Mouse (Mus musculus) midbrain, embryonic 12.5 days (tissue): ENCODE data around the gene Aff3. TPM values are rescaled to one million over a fixed set of nuclear protein-coding genes. Genes with fewer than 3 reads are reported as not detected.

ENCODE experiments used
- ATAC-seq: fragments of 200-750 bp; cut with Nextera tagmentation; 2 replicates; pipeline ENCODE4 v1.8.0; 2017; ENCODE audit warnings: low read depth, moderate TSS enrichment, moderate library complexity; ENCODE audit not compliant: low FRiP score
- H3K27ac ChIP-seq: fragments of 300-500 bp; sonication (generic); replicated peaks from 2 replicates; pipeline ENCODE4 v1.5.1; 2016; ENCODE audit warnings: mild to moderate bottlenecking
- H3K27me3 ChIP-seq: fragments of 300-500 bp; sonication (generic); 2 replicates; pipeline ENCODE4 v1.6.1; 2016; ENCODE audit warnings: mild to moderate bottlenecking
- H3K36me3 ChIP-seq: fragments of 300-500 bp; sonication (generic); 2 replicates; pipeline ENCODE4 v1.6.1; 2016
- H3K4me1 ChIP-seq: fragments of 300-500 bp; sonication (generic); 2 replicates; pipeline ENCODE4 v1.6.1; 2016
- H3K4me2 ChIP-seq: fragments of 300-500 bp; sonication (generic); replicated peaks from 2 replicates; pipeline ENCODE4 v1.6.1; 2016; ENCODE audit warnings: mild to moderate bottlenecking, moderate library complexity
- H3K4me3 ChIP-seq: fragments of 300-500 bp; sonication (generic); 2 replicates; pipeline ENCODE4 v1.5.1; 2016; ENCODE audit warnings: mild to moderate bottlenecking
- H3K9ac ChIP-seq: fragments of 300-500 bp; sonication (generic); replicated peaks from 2 replicates; pipeline ENCODE4 v1.6.1; 2016; ENCODE audit warnings: mild to moderate bottlenecking, moderate library complexity
- H3K9me3 ChIP-seq: fragments of 300-500 bp; sonication (generic); 2 replicates; pipeline ENCODE4 v1.6.1; 2016; ENCODE audit warnings: mild to moderate bottlenecking
- WGBS: fragments of 180-500 bp; shearing (Covaris S2); methylation state at CpG from one replicate; pipeline ENCODE4 v1.1.7; 2016; 5-methylcytosine and 5-hydroxymethylcytosine counted together
- polyA plus RNA-seq: library from polyadenylated mRNA; unstranded; fragments of >200 nt; fragmentation: Nextera tagmentation; extraction: Ambion mirVana; gene quantifications from 2 replicates; pipeline ENCODE4 v1.2.1, GENCODE M21; 2016

Gene Aff3
- polyA plus RNA-seq, 1 experiment from 2014 or later = 25.4 TPM

- Histone ChIP-seq H3K4me2 (no peak overlapping the region), H3K27ac (no peak overlapping the region), H3K36me3 (no peaks in the 10 kb centered on the region), H3K9ac (no peak overlapping the region), H3K9me3 (no peaks in the 10 kb centered on the region), H3K27me3 (no peaks in the 10 kb centered on the region), H3K4me3 (no peak overlapping the region), H3K4me1 (no peaks in the 10 kb centered on the region)
- 68% methylated on average over 5 of the region's 5 CpGs for WGBS
- no peak for ATAC-seq
Observed at GRCm38 (mm10) chr1:38671019-38671418, 6.3 kb upstream of the Aff3 start.

DNA sequence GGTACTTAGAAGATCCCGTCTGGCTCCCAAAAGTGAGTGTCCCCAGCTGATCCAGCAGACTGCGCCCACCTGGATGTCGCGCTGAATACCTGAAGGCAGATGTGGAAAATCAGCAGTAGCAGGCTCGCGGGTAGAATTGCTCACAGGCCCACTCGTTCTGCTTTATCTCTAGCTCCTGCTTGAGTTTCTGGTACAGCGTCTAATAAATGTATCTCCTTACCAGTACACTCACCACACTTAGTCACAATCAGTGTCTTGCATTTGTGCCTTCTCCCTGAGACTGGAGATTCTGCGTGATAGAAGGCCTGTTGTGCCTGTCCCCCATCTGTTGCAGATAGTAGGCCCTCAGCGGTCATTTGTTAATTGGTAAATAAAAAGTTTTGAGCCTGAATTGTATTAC lies 3.6 kb upstream of the Aff3 start:
- Histone ChIP-seq H3K36me3 (no peaks in the 10 kb centered on the region), H3K9me3 (no peaks in the 10 kb centered on the region), H3K4me3 (no peak overlapping the region), H3K9ac (no peak overlapping the region), H3K4me1 (no peaks in the 10 kb centered on the region), H3K27ac (no peak overlapping the region), H3K27me3 (no peaks in the 10 kb centered on the region), H3K4me2 (no peak overlapping the region)
- WGBS = 88% methylated on average over 10 of the region's 10 CpGs
- no peak for ATAC-seq

DNA sequence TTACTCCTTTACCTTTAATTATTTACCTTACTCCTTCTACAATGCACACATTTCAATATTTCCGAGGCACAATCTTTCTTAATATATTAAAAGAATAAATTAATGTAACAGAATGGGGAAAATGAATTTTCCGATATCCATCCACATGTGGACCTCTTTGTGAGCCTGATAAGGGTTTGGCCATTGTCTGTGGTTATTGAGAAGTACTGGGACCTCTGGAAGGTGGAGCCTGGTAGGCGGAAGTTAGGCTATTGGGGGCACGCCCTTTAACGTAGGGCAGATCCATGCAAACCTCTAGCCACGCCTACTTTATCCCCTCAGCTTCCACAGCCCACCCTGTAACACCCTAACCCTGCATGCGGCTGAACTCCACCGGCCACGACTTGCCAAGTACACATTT lies 3.1 kb upstream of the Aff3 start:
- Histone ChIP-seq H3K4me1 (no peaks in the 10 kb centered on the region), H3K9ac (no peak overlapping the region), H3K9me3 (no peaks in the 10 kb centered on the region), H3K4me2 (no peak overlapping the region), H3K36me3 (no peaks in the 10 kb centered on the region), H3K27me3 (no peaks in the 10 kb centered on the region), H3K27ac (no peak overlapping the region), H3K4me3 (no peak overlapping the region)
- 78% methylated on average over 9 of the region's 9 CpGs for WGBS
- ATAC-seq = no peak

DNA sequence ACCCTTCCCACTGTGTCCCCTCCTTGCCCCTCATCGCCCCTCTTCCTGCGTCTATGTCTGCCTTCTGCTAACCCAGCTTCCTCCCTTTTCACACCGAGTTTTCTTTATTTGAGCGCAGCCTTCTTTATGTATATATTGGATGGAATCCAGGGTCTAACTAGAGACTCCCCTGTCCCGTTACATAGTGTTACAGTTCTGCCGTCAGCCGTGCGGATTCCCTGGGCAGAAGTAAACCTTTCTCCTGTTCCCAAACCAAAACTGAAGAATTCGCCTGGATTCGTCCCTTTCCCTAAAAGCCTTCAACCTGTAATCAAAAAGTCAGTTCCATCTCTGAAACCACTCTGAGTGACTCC lies 2.0 kb upstream of the Aff3 start:
- no peak for ATAC-seq
- Histone ChIP-seq H3K4me1 (no peaks in the 10 kb centered on the region), H3K9me3 (no peaks in the 10 kb centered on the region), H3K27ac (no peak overlapping the region), H3K9ac (no peak overlapping the region), H3K4me3 (no peak overlapping the region), H3K36me3 (no peaks in the 10 kb centered on the region), H3K4me2 (no peak overlapping the region), H3K27me3 (no peaks in the 10 kb centered on the region)
- WGBS = 86% methylated on average over 10 of the region's 10 CpGs

DNA sequence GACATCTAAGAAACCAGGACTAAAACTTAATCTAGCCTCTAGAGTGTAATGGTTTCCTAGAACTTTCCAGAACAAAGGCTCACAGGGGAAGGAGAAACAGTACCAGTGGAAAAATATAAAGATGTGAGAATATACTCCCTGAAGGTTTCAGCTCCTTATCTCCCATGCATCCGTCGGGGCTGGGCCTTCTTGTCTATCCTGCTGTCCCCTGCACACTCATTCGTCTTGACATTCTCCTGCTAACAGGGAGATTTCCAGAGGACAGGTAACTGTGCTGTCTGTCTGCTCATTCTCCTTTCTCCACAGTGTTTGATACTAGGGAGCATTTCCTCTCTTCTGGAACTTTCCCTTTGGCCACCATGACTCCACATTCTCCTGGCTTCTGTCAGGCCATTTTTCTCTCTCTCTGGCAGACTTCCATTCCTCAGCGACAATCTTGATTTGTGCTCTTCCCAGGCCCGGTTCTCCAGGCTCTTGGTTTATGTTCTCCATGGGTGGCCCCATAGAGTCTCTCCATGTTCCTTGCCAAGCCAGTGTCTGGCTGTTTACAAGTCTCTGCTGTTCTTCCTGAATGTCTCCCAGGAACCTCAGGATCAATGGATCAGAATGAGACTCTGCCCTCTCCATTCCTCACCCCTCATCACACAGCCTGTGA lies 1.5 kb upstream of the Aff3 start:
- Histone ChIP-seq H3K4me3 (no peak overlapping the region), H3K27me3 (no peaks in the 10 kb centered on the region), H3K9me3 (no peaks in the 10 kb centered on the region), H3K27ac (no peak overlapping the region), H3K36me3 (no peaks in the 10 kb centered on the region), H3K4me1 (no peaks in the 10 kb centered on the region), H3K9ac (no peak overlapping the region), H3K4me2 (no peak overlapping the region)
- ATAC-seq = no peak
- 85% methylated on average over 5 of the region's 5 CpGs for WGBS

DNA sequence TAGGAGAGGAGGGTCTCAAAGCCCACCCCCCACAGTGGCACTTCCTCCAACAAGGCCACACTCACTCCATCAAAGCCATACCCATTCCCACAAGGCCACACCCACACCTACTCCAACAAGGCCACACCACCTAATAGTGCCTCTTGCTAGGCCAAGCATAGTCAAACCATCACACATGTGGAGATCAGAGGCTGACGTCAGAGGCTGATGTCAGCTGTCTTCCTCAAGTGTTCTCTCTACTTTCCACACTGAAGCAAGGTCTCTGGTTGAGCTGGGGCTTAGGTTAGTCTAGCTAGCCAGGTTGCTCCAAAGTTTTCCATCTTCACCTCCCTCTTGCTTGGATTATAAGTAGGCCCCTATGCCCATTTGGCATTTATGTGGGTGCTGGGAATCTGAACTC lies 856 bp upstream of the Aff3 start:
- no peak for ATAC-seq
- Histone ChIP-seq H3K27ac (no peak overlapping the region), H3K36me3 (no peaks in the 10 kb centered on the region), H3K9ac (no peak overlapping the region), H3K9me3 (no peaks in the 10 kb centered on the region), H3K4me1 (no peaks in the 10 kb centered on the region), H3K27me3 (no peaks in the 10 kb centered on the region), H3K4me3 (no peak overlapping the region), H3K4me2 (no peak overlapping the region)
- WGBS = 88% methylated on average over 1 of the region's 1 CpGs

GRCm38 (mm10) chr1:38664261-38664660 lies 494 bp downstream of the Aff3 start:
- no peak overlapping the region for H3K9ac ChIP-seq
- no peaks in the 10 kb centered on the region for H3K36me3 ChIP-seq
- H3K4me2 ChIP-seq = no peak overlapping the region
- no peak for ATAC-seq
- no peak overlapping the region for H3K27ac ChIP-seq
- H3K4me3 ChIP-seq = no peak overlapping the region
- WGBS = 92% methylated on average over 4 of the region's 4 CpGs
- H3K9me3 ChIP-seq = no peaks in the 10 kb centered on the region
- H3K4me1 ChIP-seq = no peaks in the 10 kb centered on the region
- H3K27me3 ChIP-seq = no peaks in the 10 kb centered on the region

DNA sequence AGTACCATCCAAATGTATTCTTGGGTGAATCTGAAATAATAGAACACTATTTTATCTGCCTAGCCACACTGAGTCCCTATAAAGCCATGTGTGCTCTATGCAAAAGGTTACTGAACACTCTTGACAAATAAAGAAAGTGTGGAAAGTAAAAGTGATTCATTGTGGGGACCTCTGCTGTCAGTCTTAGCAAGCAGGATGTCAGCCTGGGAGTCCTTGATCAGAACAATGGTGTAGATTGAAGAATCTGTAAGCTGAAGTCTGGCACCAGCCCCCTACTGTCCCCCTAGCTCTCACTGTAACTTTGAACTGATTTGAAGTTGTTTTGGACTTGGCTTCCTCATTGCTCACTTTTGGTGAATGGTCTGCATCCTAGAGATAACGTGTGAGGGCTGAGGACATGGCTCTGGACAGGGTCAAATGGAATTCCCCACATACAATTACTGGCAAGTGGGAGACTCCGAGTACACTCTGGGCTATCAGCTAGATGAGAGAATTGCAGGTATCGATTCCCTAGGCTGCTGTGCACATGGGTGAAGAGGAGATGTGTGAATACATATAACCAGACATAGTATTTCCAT lies 2.0 kb downstream of the Aff3 start:
- Histone ChIP-seq H3K27ac (no peak overlapping the region), H3K36me3 (no peaks in the 10 kb centered on the region), H3K4me2 (no peak overlapping the region), H3K9me3 (no peaks in the 10 kb centered on the region), H3K27me3 (no peaks in the 10 kb centered on the region), H3K4me1 (no peaks in the 10 kb centered on the region), H3K9ac (no peak overlapping the region), H3K4me3 (no peak overlapping the region)
- no peak for ATAC-seq
- 85% methylated on average over 3 of the region's 3 CpGs for WGBS

GRCm38 (mm10) chr1:38658933-38659553 lies 5.7 kb downstream of the Aff3 start:
- Histone ChIP-seq H3K4me1 (no peaks in the 10 kb centered on the region), H3K4me3 (no peak overlapping the region), H3K27ac (no peak overlapping the region), H3K9me3 (no peaks in the 10 kb centered on the region), H3K36me3 (no peaks in the 10 kb centered on the region), H3K27me3 (no peaks in the 10 kb centered on the region), H3K4me2 (no peak overlapping the region), H3K9ac (no peak overlapping the region)
- WGBS = 83% methylated on average over 4 of the region's 4 CpGs
- ATAC-seq = no peak

DNA sequence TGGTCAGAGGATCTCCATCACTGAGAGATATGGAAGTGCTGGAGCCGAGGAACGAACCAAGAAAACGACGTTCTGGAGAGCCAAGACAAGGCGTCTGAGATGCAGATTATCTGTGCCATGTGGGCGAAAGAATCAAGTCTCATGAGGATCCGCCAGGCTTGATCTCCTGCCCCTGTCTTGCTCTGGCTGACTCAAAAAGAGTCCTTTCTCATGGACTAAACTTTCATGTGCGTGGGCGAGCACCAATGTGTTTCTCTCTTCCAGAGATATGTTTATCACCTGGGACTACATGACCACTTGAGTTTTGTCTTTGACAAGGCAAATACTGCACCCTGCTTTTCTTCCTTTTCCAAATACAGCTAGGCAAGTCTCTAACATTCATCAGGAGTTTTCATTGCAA lies 6.4 kb downstream of the Aff3 start:
- ATAC-seq = no peak
- Histone ChIP-seq H3K4me2 (no peak overlapping the region), H3K4me3 (no peak overlapping the region), H3K9ac (no peak overlapping the region), H3K4me1 (no peaks in the 10 kb centered on the region), H3K9me3 (no peaks in the 10 kb centered on the region), H3K36me3 (no peaks in the 10 kb centered on the region), H3K27ac (no peak overlapping the region), H3K27me3 (no peaks in the 10 kb centered on the region)
- WGBS = 93% methylated on average over 9 of the region's 9 CpGs

GRCm38 (mm10) chr1:38657606-38658005 lies 7.1 kb downstream of the Aff3 start:
- H3K9me3 ChIP-seq = no peaks in the 10 kb centered on the region
- no peaks in the 10 kb centered on the region for H3K4me1 ChIP-seq
- H3K4me3 ChIP-seq = no peak overlapping the region
- no peak for ATAC-seq
- 84% methylated on average over 7 of the region's 7 CpGs for WGBS
- H3K36me3 ChIP-seq = no peaks in the 10 kb centered on the region
- H3K27ac ChIP-seq = no peak overlapping the region
- no peak overlapping the region for H3K9ac ChIP-seq
- H3K27me3 ChIP-seq = no peaks in the 10 kb centered on the region
- no peak overlapping the region for H3K4me2 ChIP-seq

GRCm38 (mm10) chr1:38654981-38655540 lies 9.7 kb downstream of the Aff3 start:
- Histone ChIP-seq H3K36me3 (no peaks in the 10 kb centered on the region), H3K4me2 (no peak overlapping the region), H3K4me3 (no peak overlapping the region), H3K9me3 (no peaks in the 10 kb centered on the region), H3K4me1 (no peaks in the 10 kb centered on the region), H3K27me3 (no peaks in the 10 kb centered on the region), H3K27ac (no peak overlapping the region), H3K9ac (no peak overlapping the region)
- WGBS = 91% methylated on average over 5 of the region's 5 CpGs
- no peak for ATAC-seq
